Mouse (Mus musculus): ENCODE measurements around the gene Ncor1. TPM values are rescaled to one million over a fixed set of nuclear protein-coding genes. Genes with fewer than 3 reads are reported as not detected.
A peak's percentile ranks its signal among the peaks of the same experiment; 100 is the strongest.

Ncor1 gene
- total RNA-seq, 2 experiments from 2014 or later: 146 to 283 TPM

DNA sequence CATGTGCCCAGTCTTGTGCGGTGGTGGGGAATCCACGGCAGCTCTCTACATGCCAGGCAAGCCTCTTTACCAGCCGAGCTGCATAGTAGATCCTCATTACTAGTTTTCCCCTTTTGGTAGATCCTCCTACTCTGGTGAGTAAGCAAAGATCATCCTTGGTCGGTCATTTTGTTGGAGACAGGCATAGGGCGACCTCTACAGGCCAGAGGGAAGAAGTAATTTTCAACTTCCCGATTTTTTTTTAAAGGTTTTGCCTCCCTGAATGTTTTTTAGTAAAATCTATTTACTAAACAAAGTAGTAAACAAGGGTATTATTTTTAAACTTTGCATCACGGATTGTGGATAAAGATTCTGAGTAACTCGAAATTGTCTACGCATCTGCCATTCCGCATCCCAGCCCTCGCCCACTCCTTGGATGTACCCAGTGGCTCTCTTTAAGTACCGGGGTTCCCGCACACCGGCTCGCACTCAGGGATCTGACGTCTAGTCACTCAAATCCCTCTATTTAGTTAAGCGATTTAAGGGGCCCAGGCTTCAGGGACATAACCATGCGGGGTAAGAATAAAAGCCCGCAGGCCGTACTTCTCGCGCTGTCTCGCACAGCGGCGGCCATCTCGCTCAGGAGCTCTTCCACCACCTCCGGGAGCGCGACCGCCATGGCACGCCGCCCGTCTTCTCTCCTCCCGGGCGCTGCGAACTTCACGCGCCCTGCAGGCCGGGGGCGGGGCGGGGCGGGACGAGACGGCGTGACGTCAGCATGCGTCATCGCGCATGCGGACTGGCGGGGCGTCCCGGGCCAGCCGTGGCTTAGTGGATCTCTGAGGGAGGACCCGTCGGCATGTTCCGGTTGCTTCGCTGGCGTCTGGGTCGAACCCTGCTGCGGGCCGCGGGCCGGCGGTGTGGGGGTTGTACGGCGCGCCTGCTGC, 177.4 kb downstream of the Ncor1 start, which contains the start of the genes Zswim7 and Ttc19:
TSS of gene Zswim7 (minus strand) at position 701 of the 926 bp plus-strand sequence.
TSS of gene Ttc19 (plus strand) at position 799 of the 926 bp plus-strand sequence.
- ATAC-seq (replicated peaks; ENCODE audit: low FRiP score, poor library complexity, severe bottlenecking): peak; percentile 83

GRCm38 (mm10) chr11:62278027-62278426, 180.3 kb downstream of the Ncor1 start:
- ATAC-seq (replicated peaks; ENCODE audit: low FRiP score, poor library complexity, severe bottlenecking): peak; percentile 67

- no peak for ATAC-seq (replicated peaks; ENCODE audit: low FRiP score, poor library complexity, severe bottlenecking)
These were observed 181.3 kb downstream of the Ncor1 start for GRCm38 (mm10) chr11:62277086-62277485.

GRCm38 (mm10) chr11:62270851-62271250, 187.5 kb downstream of the Ncor1 start:
- ATAC-seq (replicated peaks; ENCODE audit: low FRiP score, poor library complexity, severe bottlenecking): no peak

- no peak for ATAC-seq (replicated peaks; ENCODE audit: low FRiP score, poor library complexity, severe bottlenecking)
These were observed 189.2 kb downstream of the Ncor1 start for GRCm38 (mm10) chr11:62269097-62269496.

DNA sequence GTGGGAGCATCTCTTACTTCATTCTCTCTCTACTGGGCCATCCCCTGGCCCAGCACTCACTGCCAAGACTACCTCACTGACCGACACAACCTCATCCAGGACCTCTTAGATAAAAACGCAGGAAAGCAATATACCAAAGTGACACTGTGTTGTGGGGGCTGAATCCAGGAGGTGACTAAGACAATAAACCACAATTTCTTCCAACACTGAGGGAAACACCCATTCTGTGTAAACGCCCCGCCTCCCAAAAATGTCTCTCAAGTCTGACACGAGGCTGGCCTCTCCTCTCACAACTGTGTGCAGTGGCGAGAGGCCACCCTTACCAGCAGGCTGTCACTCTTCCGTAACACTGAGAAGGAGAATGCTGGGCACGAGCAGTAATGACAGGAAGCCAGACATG, 190.0 kb downstream of the Ncor1 start:
- no peak for ATAC-seq (replicated peaks; ENCODE audit: low FRiP score, poor library complexity, severe bottlenecking)

GRCm38 (mm10) chr11:62266466-62267214, 191.7 kb downstream of the Ncor1 start:
- ATAC-seq (replicated peaks; ENCODE audit: low FRiP score, poor library complexity, severe bottlenecking): no peak

Other genes with a start within 250 kb of the Ncor1 start
- gene Adora2b, start 209.6 kb downstream of the Ncor1 start, total RNA-seq (2015; ENCODE audit: low replicate concordance): 2.7 and 3.8 TPM in 2 replicates
- 0.70 and 2.6 TPM in 2 replicates for gene Adora2b, start 209.6 kb downstream of the Ncor1 start, total RNA-seq (2017; ENCODE audit: low replicate concordance)
- gene Zswim7, start 177.2 kb downstream of the Ncor1 start, total RNA-seq (2015; ENCODE audit: low replicate concordance): 0.96 and 2.5 TPM in 2 replicates
- gene Zswim7, start 177.2 kb downstream of the Ncor1 start, total RNA-seq (2017; ENCODE audit: low replicate concordance): not detected in 2 replicates
- gene Ttc19, start 177.1 kb downstream of the Ncor1 start, total RNA-seq (2015; ENCODE audit: low replicate concordance): 0.19 and 1.5 TPM in 2 replicates
- gene Ttc19, start 177.1 kb downstream of the Ncor1 start, total RNA-seq (2017; ENCODE audit: low replicate concordance): 0.70 and 2.9 TPM in 2 replicates
- 0.38 and 2.5 TPM in 2 replicates for gene Pigl, start 81 bp downstream of the Ncor1 start, total RNA-seq (2015; ENCODE audit: low replicate concordance)
- gene Pigl, start 81 bp downstream of the Ncor1 start, total RNA-seq (2017; ENCODE audit: low replicate concordance): 1.1 TPM in 2 replicates
- gene Cenpv, start 80.7 kb upstream of the Ncor1 start, total RNA-seq (2015; ENCODE audit: low replicate concordance): 1.7 and 9.6 TPM in 2 replicates
- 5.7 and 14.6 TPM in 2 replicates for gene Cenpv, start 80.7 kb upstream of the Ncor1 start, total RNA-seq (2017; ENCODE audit: low replicate concordance)
- gene Ubb, start 92.6 kb upstream of the Ncor1 start, total RNA-seq (2015; ENCODE audit: low replicate concordance): 1,189 and 1,264 TPM in 2 replicates
- gene Ubb, start 92.6 kb upstream of the Ncor1 start, total RNA-seq (2017; ENCODE audit: low replicate concordance): 1,425 and 1,690 TPM in 2 replicates
- 2.3 and 4.2 TPM in 2 replicates for gene Trpv2, start 115.9 kb upstream of the Ncor1 start, total RNA-seq (2015; ENCODE audit: low replicate concordance)
- gene Trpv2, start 115.9 kb upstream of the Ncor1 start, total RNA-seq (2017; ENCODE audit: low replicate concordance): 6.8 and 7.7 TPM in 2 replicates
- gene Lrrc75a, start 190.0 kb upstream of the Ncor1 start, total RNA-seq (2015; ENCODE audit: low replicate concordance): not detected in 2 replicates
- 0.84 and 1.5 TPM in 2 replicates for gene Lrrc75a, start 190.0 kb upstream of the Ncor1 start, total RNA-seq (2017; ENCODE audit: low replicate concordance)
- gene Mmgt2, start 190.1 kb upstream of the Ncor1 start, total RNA-seq (2015; ENCODE audit: low replicate concordance): 1.3 and 1.5 TPM in 2 replicates
- 2.8 TPM in 1 of 2 replicates, not detected in the other for gene Mmgt2, start 190.1 kb upstream of the Ncor1 start, total RNA-seq (2017; ENCODE audit: low replicate concordance)

Data from erythroblast, adult 5-6 weeks (primary cell).